Mouse (Mus musculus): ENCODE results near the gene Tra2a.

DNA sequence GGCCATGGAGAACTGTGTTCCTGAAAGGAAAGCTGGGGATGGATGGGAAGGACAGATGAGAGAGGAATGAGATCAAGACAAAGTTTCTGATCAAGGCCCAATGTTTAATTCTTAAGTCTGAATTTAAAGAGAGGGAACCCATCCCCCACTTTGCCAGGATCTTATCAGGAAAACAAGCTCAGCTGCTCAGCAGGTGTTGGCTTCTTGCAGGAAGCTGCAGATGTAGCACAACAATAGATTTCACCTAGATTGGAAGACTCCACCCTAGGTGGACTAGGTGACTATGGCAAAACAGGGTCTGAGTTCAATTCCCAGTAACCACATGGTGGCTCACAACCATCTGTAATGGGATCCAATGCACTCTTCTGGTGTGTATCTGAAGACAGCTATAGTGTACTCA is 34.5 kb upstream of the Tra2a start:
- TF ChIP-seq CTCF (IDR thresholded peaks at IDR 0.05; ENCODE audit: low read depth, low read length) (no peak), POLR2AphosphoS5 (IDR thresholded peaks at IDR 0.05; ENCODE audit: insufficient replicate concordance, low read depth, low read length) (no peak), GATA1 (IDR thresholded peaks at IDR 0.05; ENCODE audit: borderline replicate concordance, low read length) (no peak), TAL1 (conservative IDR thresholded peaks at IDR 0.05; ENCODE audit: low read depth, low read length) (no peak), GATA2 (IDR thresholded peaks at IDR 0.05; ENCODE audit: borderline replicate concordance, low read depth, low read length) (no peak)
